15 mouse cellular contexts compared by ENCODE assay signal in genomic region chr6:25767552-25767951, GRCm38 (mm10). TPM values are rescaled to one million over a fixed set of nuclear protein-coding genes. Genes with fewer than 3 reads are reported as not detected.
DNase-seq lines count a peak whose midpoint lies in the region; ATAC-seq lines count a peak whose summit lies in the region.
"Had no signal": no experiment of that assay in that cellular context is flagged by ENCODE, and none has a peak within 500 bp of the region (broad histone marks: within the 10 kb centered on the region; RNA-seq: fewer than 3 reads in every experiment).

No protein-coding gene starts in this region.

- peak; percentile 4 to 19 for DNase-seq in cerebellum, postnatal 10 days
- no peak for DNase-seq in cerebellum, adult 9-11 months
- DNase-seq in neural tube, embryonic 10.5 days (ENCODE audit: extremely low spot score, low spot score), result no peak
- no peak for DNase-seq in heart, embryonic 10.5 days (ENCODE audit: low spot score)
- DNase-seq in left cerebral cortex, adult 9 months (ENCODE audit: low spot score in 2 of 2), result no peak
- DNase-seq: lung, postnatal 36 days; thymus, postnatal 36 days had no signal

- H3K9me3 ChIP-seq in neural tube, embryonic 12.5 days, result no peaks in the 10 kb centered on the region
- no peaks in the 10 kb centered on the region for H3K9me3 ChIP-seq in midbrain, embryonic 16.5 days (replicated peaks; ENCODE audit: control insufficient read depth, low read length, poor library complexity, severe bottlenecking)
- no peaks in the 10 kb centered on the region for H3K9me3 ChIP-seq in heart, embryonic 10.5 days
- H3K9me3 ChIP-seq: heart, embryonic 12.5 days had no signal

- H3K27ac ChIP-seq in neural tube, embryonic 12.5 days, result no peak overlapping the region
- no peak overlapping the region for H3K27ac ChIP-seq in midbrain, embryonic 16.5 days (ENCODE audit: low read length)
- H3K27ac ChIP-seq in heart, embryonic 10.5 days, result no peak overlapping the region

- WGBS in neural tube, embryonic 12.5 days, result 89% methylated on average over 8 of the region's 8 CpGs
- 60% methylated on average over 8 of the region's 8 CpGs for WGBS in midbrain, embryonic 16.5 days
- WGBS in heart, embryonic 10.5 days, result 79% methylated on average over 8 of the region's 8 CpGs

- no peak overlapping the region for H3K4me2 ChIP-seq in neural tube, embryonic 12.5 days (replicated peaks)
- peak overlapping the region; percentile 48 for H3K4me2 ChIP-seq in midbrain, embryonic 16.5 days (ENCODE audit: low read length)
- H3K4me2 ChIP-seq: heart, embryonic 12.5 days; liver, embryonic 11.5 days; lung, embryonic 14.5 days had no signal

- H3K27me3 ChIP-seq in neural tube, embryonic 12.5 days (replicated peaks), result no peaks in the 10 kb centered on the region
- no peaks in the 10 kb centered on the region for H3K27me3 ChIP-seq in midbrain, embryonic 16.5 days (ENCODE audit: control insufficient read depth, insufficient read depth, low read depth, low read length)
- H3K27me3 ChIP-seq in heart, embryonic 10.5 days (ENCODE audit: insufficient read depth, poor library complexity, severe bottlenecking), result no peaks in the 10 kb centered on the region
- H3K27me3 ChIP-seq: heart, embryonic 12.5 days; Patski had no signal

- no peaks in the 10 kb centered on the region for H3K4me1 ChIP-seq in neural tube, embryonic 12.5 days
- H3K4me1 ChIP-seq in midbrain, embryonic 16.5 days (ENCODE audit: control insufficient read depth, insufficient read depth, low read length), result peaks cover 6% of the 10 kb centered on the region; the same call in 1 of the 2 replicates
- no peaks in the 10 kb centered on the region for H3K4me1 ChIP-seq in heart, embryonic 10.5 days
- H3K4me1 ChIP-seq: heart, embryonic 12.5 days had no signal

- H3K36me3 ChIP-seq in neural tube, embryonic 12.5 days, result peaks cover 21% of the 10 kb centered on the region
- H3K36me3 ChIP-seq in midbrain, embryonic 16.5 days (ENCODE audit: control insufficient read depth, insufficient read depth, low read length), result peaks cover 3% of the 10 kb centered on the region; the same call in 1 of the 2 replicates
- H3K36me3 ChIP-seq in heart, embryonic 10.5 days, result peaks cover 38% of the 10 kb centered on the region

- no peak overlapping the region for H3K4me3 ChIP-seq in neural tube, embryonic 12.5 days
- H3K4me3 ChIP-seq in midbrain, embryonic 16.5 days (ENCODE audit: low read depth, low read length), result no peak overlapping the region
- H3K4me3 ChIP-seq in heart, embryonic 10.5 days, result no peak overlapping the region
- H3K4me3 ChIP-seq: heart, embryonic 12.5 days had no signal

- no peak overlapping the region for H3K9ac ChIP-seq in neural tube, embryonic 12.5 days
- H3K9ac ChIP-seq in midbrain, embryonic 16.5 days (ENCODE audit: low read depth, low read length), result no peak overlapping the region
- H3K9ac ChIP-seq: heart, embryonic 12.5 days; lung, embryonic 14.5 days had no signal

- peak; percentile 41; the same call in 1 of the 2 replicates for ATAC-seq in neural tube, embryonic 12.5 days (ENCODE audit: low FRiP score, low read depth)
- ATAC-seq in midbrain, embryonic 16.5 days, result peak; percentile 81
- no peak for ATAC-seq in inflammation-experienced regulatory T-cells, adult 6 months
- ATAC-seq: CD4-positive, CD25-positive, alpha-beta regulatory T cell, adult 4 months; Patski had no signal

RNA-seq across cellular contexts. Expression of gene Pot1a, which starts 41.5 kb away (rescaled TPM):
- polyA plus RNA-seq in neural tube, embryonic 12.5 days (2016; fragmentation: Nextera tagmentation; extraction: Ambion mirVana), result 34.0 and 37.3 TPM in 2 replicates
- 25.5 and 27.0 TPM in 2 replicates for polyA plus RNA-seq in midbrain, embryonic 16.5 days (2015; fragmentation: Nextera tagmentation; extraction: Ambion mirVana)
- 29.0 and 29.4 TPM in 2 replicates for polyA plus RNA-seq in heart, embryonic 10.5 days (2016; fragmentation: Nextera tagmentation; extraction: Ambion mirVana)
- 10 to 100 TPM; 41.7 to 47.7 (median 44.3) TPM for polyA plus RNA-seq in inflammation-experienced regulatory T-cells, adult 6 months (2017; shearing (Covaris generic))

Comparison
In these comparisons a context has a peak if more than half of its experiments do, and no peak if none do; other contexts are left out.
1. DNase-seq: peak in cerebellum, postnatal 10 days (2 of 2); none in cerebellum, adult 9-11 months (single experiment), neural tube, embryonic 10.5 days (single experiment), heart, embryonic 10.5 days (single experiment) and left cerebral cortex, adult 9 months (0 of 2).